Mouse (Mus musculus) Patski (cell line): ENCODE results near the gene Brox. TPM values are rescaled to one million over a fixed set of nuclear protein-coding genes. Genes with fewer than 3 reads are reported as not detected.
"Not testable (repeated sequence)": the region's sequence is repeated elsewhere in the genome, so short reads cannot be mapped to it uniquely, and the experiment has no call there.

Experiments used
- ATAC-seq: fragments of 100-300 bp; one replicate; pipeline ENCODE4 v1.8.0; 2021
- CTCF ChIA-PET: fragments of 350-600 bp; sonication (Branson Sonifier 250); formaldehyde crosslinking; loops from one replicate; lab custom pipeline; 2022; ENCODE audit warnings: inconsistent platforms; lab: Charles Lee
- POLR2A ChIA-PET: fragments of 350-600 bp; sonication (Branson Sonifier 250); formaldehyde crosslinking; loops from one replicate; lab custom pipeline; 2022; ENCODE audit warnings: antibody characterized with exemption, inconsistent platforms; lab: Charles Lee
- DNase-seq: peaks from one replicate; pipeline ENCODE4 v3.0.0-alpha.2; 2011; ENCODE audit warnings: low read depth, low spot score
- H3K27me3 ChIP-seq: fragments of 371-371 bp; one replicate; pipeline ENCODE4 v1.5.1; 2021
- CTCF ChIP-seq: fragments of 100-300 bp; IDR thresholded peaks from one replicate; pipeline ENCODE4 v1.5.1; 2021
- in situ Hi-C: fragments of 300-500 bp; cut with MboI; formaldehyde crosslinking; loops from 3 replicates; pipeline ENCODE4 v1.11.1; 2018; ENCODE audit warnings: low pct_unique_long_range_greater_than_20kb, mixed read lengths
- polyA plus RNA-seq: library from polyadenylated mRNA; unstranded; gene quantifications from one replicate; pipeline ENCODE4 v1.2.3, GENCODE M21; 2021

Brox gene
- 58.9 TPM for polyA plus RNA-seq

GRCm38 (mm10) chr1:183296877-183297383, at the start of gene Brox:
Brox (minus strand) TSS chr1:183297269.
- H3K27me3 ChIP-seq: no peaks in the 10 kb centered on the region
- POLR2A ChIA-PET: interaction anchor here (1.6 kb wide), 1 partner anchor 8 kb away, joined by 6 read pairs; no protein-coding TSS in a partner anchor
- TF ChIP-seq CTCF: no peak
- in situ Hi-C loops: no loop called here
- CTCF ChIA-PET: interaction anchor here (1.3 kb wide), 1 partner anchor 9 kb away, joined by 3 read pairs; no protein-coding TSS in a partner anchor
- no peak for DNase-seq
- peak; percentile 76 for ATAC-seq

GRCm38 (mm10) chr1:183345817-183346195, 48.7 kb upstream of the Brox start:
- no peak for TF ChIP-seq CTCF
- POLR2A ChIA-PET: no interaction called here
- ATAC-seq (no peak), DNase-seq (no peak)
- CTCF ChIA-PET: no interaction called here
- in situ Hi-C loops: no loop called here
- H3K27me3 ChIP-seq: no peaks in the 10 kb centered on the region

- POLR2A ChIA-PET: no interaction called here
- CTCF ChIA-PET: interaction anchor here (1.3 to 1.4 kb wide), 2 partner anchors 11 to 13 kb away, joined by 3 to 5 read pairs; no protein-coding TSS in a partner anchor
- in situ Hi-C loops: no loop called here
- peak; percentile 80 for ATAC-seq
- H3K27me3 ChIP-seq: no peaks in the 10 kb centered on the region
- DNase-seq: peak; percentile 42
- no peak for TF ChIP-seq CTCF
Measured at GRCm38 (mm10) chr1:183344886-183345816, 48.1 kb upstream of the Brox start.

GRCm38 (mm10) chr1:183342902-183343301, 45.8 kb upstream of the Brox start:
- CTCF ChIA-PET, ATAC-seq, H3K27me3 ChIP-seq, in situ Hi-C loops, DNase-seq: not testable (repeated sequence)
- POLR2A ChIA-PET: interaction anchor here (0.6 kb wide), 1 partner anchor 17 kb away, joined by 4 read pairs; no protein-coding TSS in a partner anchor

GRCm38 (mm10) chr1:183327171-183327570, 30.1 kb upstream of the Brox start:
- ChIA-PET POLR2A (no interaction called here), CTCF (no interaction called here)
- H3K27me3 ChIP-seq: no peaks in the 10 kb centered on the region
- in situ Hi-C loops: no loop called here
- DNase-seq: no peak
- ATAC-seq: no peak
- TF ChIP-seq CTCF: no peak

- no peak for TF ChIP-seq CTCF
- POLR2A ChIA-PET: no interaction called here
- in situ Hi-C loops: no loop called here
- ATAC-seq (no peak), DNase-seq (no peak)
- H3K27me3 ChIP-seq: no peaks in the 10 kb centered on the region
- CTCF ChIA-PET: interaction anchor here (0.9 to 1.6 kb wide), 2 partner anchors 9 to 14 kb away, joined by 3 to 4 read pairs; no protein-coding TSS in a partner anchor
Measured at GRCm38 (mm10) chr1:183324433-183324832, 27.4 kb upstream of the Brox start.

GRCm38 (mm10) chr1:183323923-183324322, 26.9 kb upstream of the Brox start:
- no peak for TF ChIP-seq CTCF
- no peaks in the 10 kb centered on the region for H3K27me3 ChIP-seq
- POLR2A ChIA-PET: no interaction called here
- ATAC-seq: no peak
- CTCF ChIA-PET: interaction anchor here (0.9 to 1.6 kb wide), 2 partner anchors 8 to 14 kb away, joined by 3 to 4 read pairs; no protein-coding TSS in a partner anchor
- no peak for DNase-seq
- in situ Hi-C loops: no loop called here

- ATAC-seq, POLR2A ChIA-PET, CTCF ChIA-PET, DNase-seq, H3K27me3 ChIP-seq, in situ Hi-C loops: not testable (repeated sequence)
Measured at GRCm38 (mm10) chr1:183322496-183322895, 25.4 kb upstream of the Brox start.

GRCm38 (mm10) chr1:183320708-183321107, 23.6 kb upstream of the Brox start:
- CTCF ChIA-PET: interaction anchor here (1.1 to 1.3 kb wide), 2 partner anchors 15 to 16 kb away, joined by 3 read pairs; no protein-coding TSS in a partner anchor
- no peaks in the 10 kb centered on the region for H3K27me3 ChIP-seq
- peak; percentile 57 for ATAC-seq
- DNase-seq: no peak
- in situ Hi-C loops: no loop called here
- POLR2A ChIA-PET: interaction anchor here (0.6 kb wide), 1 partner anchor 22 kb away, joined by 3 read pairs; no protein-coding TSS in a partner anchor
- no peak for TF ChIP-seq CTCF

GRCm38 (mm10) chr1:183315783-183316182, 18.7 kb upstream of the Brox start:
- ATAC-seq (no peak), DNase-seq (no peak)
- in situ Hi-C loops: no loop called here
- ChIA-PET CTCF (interaction anchor here (0.9 to 1.6 kb wide), 4 partner anchors 9 to 17 kb away, joined by 3 to 4 read pairs (median 4); no protein-coding TSS in a partner anchor), POLR2A (no interaction called here)
- no peaks in the 10 kb centered on the region for H3K27me3 ChIP-seq
- TF ChIP-seq CTCF: peak; percentile 59
